Mouse (Mus musculus) neural tube, embryonic 14.5 days (tissue): ENCODE data around the gene Sectm1a. TPM values are rescaled to one million over a fixed set of nuclear protein-coding genes. Genes with fewer than 3 reads are reported as not detected.
"Not testable (repeated sequence)": the region's sequence is repeated elsewhere in the genome, so short reads cannot be mapped to it uniquely, and the experiment has no call there.

Experiments
- ATAC-seq: fragments of 200-750 bp; cut with Nextera tagmentation; 2 replicates; pipeline ENCODE4 v1.8.0; 2017; ENCODE audit warnings: low read depth, mild to moderate bottlenecking, moderate TSS enrichment, moderate library complexity
- H3K27ac ChIP-seq: fragments of 300-500 bp; sonication (generic); 2 replicates; pipeline ENCODE4 v1.5.1; 2014; ENCODE audit warnings: low read depth, mild to moderate bottlenecking, control low read depth, low read length, moderate library complexity, mixed read lengths
- H3K27me3 ChIP-seq: fragments of 300-500 bp; sonication (generic); 2 replicates; pipeline ENCODE4 v1.6.1; 2014; ENCODE audit warnings: low read length; ENCODE audit not compliant: control insufficient read depth, insufficient read depth
- H3K36me3 ChIP-seq: fragments of 300-500 bp; sonication (generic); 2 replicates; pipeline ENCODE4 v1.6.1; 2014; ENCODE audit warnings: low read length, mixed read lengths; ENCODE audit not compliant: control insufficient read depth, insufficient read depth
- H3K4me1 ChIP-seq: fragments of 300-500 bp; sonication (generic); 2 replicates; pipeline ENCODE4 v1.6.1; 2014; ENCODE audit warnings: low read length; ENCODE audit not compliant: control insufficient read depth, insufficient read depth
- H3K4me2 ChIP-seq: fragments of 300-500 bp; sonication (generic); 2 replicates; pipeline ENCODE4 v1.6.1; 2014; ENCODE audit warnings: mild to moderate bottlenecking, low read depth, low read length, control low read depth
- H3K4me3 ChIP-seq: fragments of 300-500 bp; sonication (generic); 2 replicates; pipeline ENCODE4 v1.5.1; 2014; ENCODE audit warnings: low read depth, low read length, control low read depth, mixed read lengths
- H3K9ac ChIP-seq: fragments of 300-500 bp; sonication (generic); replicated peaks from 2 replicates; pipeline ENCODE4 v1.6.1; 2014; ENCODE audit warnings: low read depth, mild to moderate bottlenecking, control low read depth, low read length, mixed read lengths
- H3K9me3 ChIP-seq: fragments of 300-500 bp; sonication (generic); 2 replicates; pipeline ENCODE4 v1.6.1; 2016; ENCODE audit warnings: low read length; ENCODE audit not compliant: control insufficient read depth
- WGBS: fragments of 180-500 bp; shearing (Covaris S2); extraction: QIAGEN DNeasy Blood & Tissue Kit; methylation state at CpG from one replicate; pipeline ENCODE4 v1.1.7; 2014; 5-methylcytosine and 5-hydroxymethylcytosine counted together
- polyA plus RNA-seq: library from polyadenylated mRNA; unstranded; fragments of >200 nt; fragmentation: Nextera tagmentation; extraction: Ambion mirVana; gene quantifications from 2 replicates; pipeline ENCODE4 v1.2.1, GENCODE M21; 2014

Sectm1a gene
- polyA plus RNA-seq, 1 experiment from 2014 or later: not detected

- no peaks in the 10 kb centered on the region for H3K36me3 ChIP-seq
- no peaks in the 10 kb centered on the region for H3K4me1 ChIP-seq
- no peak overlapping the region for H3K27ac ChIP-seq
- H3K27me3 ChIP-seq: no peaks in the 10 kb centered on the region
- no peak overlapping the region for H3K4me2 ChIP-seq
- 93% methylated on average over 18 of the region's 18 CpGs for WGBS
- no peaks in the 10 kb centered on the region for H3K9me3 ChIP-seq
- H3K9ac ChIP-seq: no peak overlapping the region
- no peak for ATAC-seq
- no peak overlapping the region for H3K4me3 ChIP-seq
Measured at GRCm38 (mm10) chr11:121118106-121118505, 37.1 kb upstream of the Sectm1a start.

DNA sequence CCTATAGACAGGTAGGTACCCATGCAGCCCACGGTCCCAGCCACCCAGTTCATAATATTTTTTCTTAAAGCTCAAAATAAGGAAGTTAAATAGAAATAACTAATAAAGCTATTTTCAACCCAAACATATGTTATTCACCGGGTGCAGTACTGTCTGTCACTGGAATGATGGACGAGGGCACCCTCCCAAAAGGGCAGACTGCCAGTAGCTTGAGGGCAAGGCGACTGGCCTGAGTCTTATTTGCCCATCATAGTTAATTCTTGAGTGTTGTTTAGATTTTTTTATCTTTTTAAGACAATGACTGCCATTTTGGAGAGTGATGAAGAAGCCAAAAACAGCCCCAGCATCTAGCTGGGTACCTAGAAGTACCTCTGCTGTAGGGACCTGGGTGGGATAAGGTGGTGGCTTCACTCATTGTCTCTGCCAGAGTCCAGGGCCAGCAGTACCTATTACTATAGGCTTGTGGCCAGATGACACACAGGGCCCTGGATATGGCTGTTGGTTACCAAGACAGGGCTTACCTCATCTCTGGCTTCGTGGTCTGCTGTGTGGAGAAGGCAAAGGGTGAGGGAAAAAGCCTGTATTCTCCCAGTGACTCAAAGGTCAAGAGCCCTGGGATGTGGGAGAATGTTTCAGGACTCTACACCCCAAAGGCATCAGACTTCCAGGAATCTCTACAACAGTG is 31.2 kb upstream of the Sectm1a start:
- Histone ChIP-seq H3K4me1 (0 out of 2 replicates have a peak, but pooled peaks cover 2% of the 10 kb centered on the region), H3K27ac (no peak overlapping the region), H3K9ac (no peak overlapping the region), H3K4me3 (no peak overlapping the region), H3K4me2 (no peak overlapping the region), H3K36me3 (no peaks in the 10 kb centered on the region), H3K27me3 (no peaks in the 10 kb centered on the region), H3K9me3 (no peaks in the 10 kb centered on the region)
- WGBS: 80% methylated on average over 5 of the region's 5 CpGs
- ATAC-seq: no peak

GRCm38 (mm10) chr11:121111601-121112000 is 30.6 kb upstream of the Sectm1a start:
- ATAC-seq: no peak
- Histone ChIP-seq H3K4me2 (no peak overlapping the region), H3K4me3 (no peak overlapping the region), H3K36me3 (no peaks in the 10 kb centered on the region), H3K9ac (no peak overlapping the region), H3K27me3 (no peaks in the 10 kb centered on the region), H3K27ac (no peak overlapping the region), H3K4me1 (0 out of 2 replicates have a peak, but pooled peaks cover 2% of the 10 kb centered on the region), H3K9me3 (no peaks in the 10 kb centered on the region)
- WGBS: 67% methylated on average over 1 of the region's 1 CpGs

DNA sequence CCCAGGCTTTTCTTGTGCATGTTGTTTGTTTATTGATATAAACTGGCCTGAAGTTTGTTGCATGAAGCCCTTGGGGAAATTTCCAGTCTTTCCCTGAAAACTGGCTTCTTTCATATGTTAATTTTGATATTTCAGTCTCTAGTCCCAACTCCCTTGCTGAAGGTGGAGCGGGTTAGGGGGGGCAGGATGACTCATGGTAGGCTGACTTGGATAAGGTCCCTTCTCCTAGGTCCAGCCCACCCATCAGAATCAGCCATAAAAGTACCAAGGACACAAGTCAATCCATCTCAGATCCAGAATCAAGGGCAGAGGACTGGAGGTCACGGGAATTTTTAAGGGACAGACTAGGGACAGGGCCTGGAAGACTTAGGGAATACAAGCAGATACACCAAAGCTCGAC is 30.0 kb upstream of the Sectm1a start:
- WGBS: 86% methylated on average over 3 of the region's 3 CpGs
- Histone ChIP-seq H3K4me1 (0 out of 2 replicates have a peak, but pooled peaks cover 2% of the 10 kb centered on the region), H3K27ac (no peak overlapping the region), H3K27me3 (no peaks in the 10 kb centered on the region), H3K9me3 (no peaks in the 10 kb centered on the region), H3K4me2 (no peak overlapping the region), H3K36me3 (no peaks in the 10 kb centered on the region), H3K4me3 (no peak overlapping the region), H3K9ac (no peak overlapping the region)
- no peak for ATAC-seq

GRCm38 (mm10) chr11:121109986-121110385 is 29.0 kb upstream of the Sectm1a start:
- ATAC-seq: peak; percentile 54; the same call in 1 of the 2 replicates
- Histone ChIP-seq H3K4me2 (no peak overlapping the region), H3K4me3 (no peak overlapping the region), H3K27me3 (no peaks in the 10 kb centered on the region), H3K27ac (no peak overlapping the region), H3K9me3 (no peaks in the 10 kb centered on the region), H3K36me3 (no peaks in the 10 kb centered on the region), H3K4me1 (0 out of 2 replicates have a peak, but pooled peaks cover 2% of the 10 kb centered on the region), H3K9ac (no peak overlapping the region)
- WGBS: 15% methylated on average over 2 of the region's 2 CpGs

GRCm38 (mm10) chr11:121108061-121108460 is 27.0 kb upstream of the Sectm1a start:
- Histone ChIP-seq H3K9me3 (no peaks in the 10 kb centered on the region), H3K27me3 (no peaks in the 10 kb centered on the region), H3K4me1 (0 out of 2 replicates have a peak, but pooled peaks cover 2% of the 10 kb centered on the region), H3K36me3 (no peaks in the 10 kb centered on the region), H3K4me3 (no peak overlapping the region), H3K9ac (no peak overlapping the region), H3K27ac (no peak overlapping the region), H3K4me2 (no peak overlapping the region)
- 83% methylated on average over 9 of the region's 9 CpGs for WGBS
- ATAC-seq: no peak

- not testable (repeated sequence) for H3K9ac ChIP-seq, H3K4me2 ChIP-seq, ATAC-seq, H3K27ac ChIP-seq, H3K27me3 ChIP-seq, H3K36me3 ChIP-seq, H3K4me3 ChIP-seq, H3K4me1 ChIP-seq, H3K9me3 ChIP-seq
- WGBS: 89% methylated on average over 1 of the region's 1 CpGs
Measured at GRCm38 (mm10) chr11:121107242-121107641, 26.2 kb upstream of the Sectm1a start.

- Histone ChIP-seq H3K27ac (no peak overlapping the region), H3K36me3 (no peaks in the 10 kb centered on the region), H3K4me2 (no peak overlapping the region), H3K9ac (no peak overlapping the region), H3K4me3 (no peak overlapping the region), H3K9me3 (no peaks in the 10 kb centered on the region), H3K4me1 (no peaks in the 10 kb centered on the region), H3K27me3 (no peaks in the 10 kb centered on the region)
- ATAC-seq: no peak
- 94% methylated on average over 4 of the region's 4 CpGs for WGBS
Measured at GRCm38 (mm10) chr11:121101124-121101805, 20.2 kb upstream of the Sectm1a start.

- no peaks in the 10 kb centered on the region for H3K27me3 ChIP-seq
- H3K9ac ChIP-seq: no peak overlapping the region
- H3K27ac ChIP-seq: no peak overlapping the region
- H3K4me1 ChIP-seq: no peaks in the 10 kb centered on the region
- no peak overlapping the region for H3K4me3 ChIP-seq
- no peaks in the 10 kb centered on the region for H3K9me3 ChIP-seq
- ATAC-seq: no peak
- no peaks in the 10 kb centered on the region for H3K36me3 ChIP-seq
- WGBS: 59% methylated on average over 7 of the region's 7 CpGs
- no peak overlapping the region for H3K4me2 ChIP-seq
Measured at GRCm38 (mm10) chr11:121100692-121101091, 19.7 kb upstream of the Sectm1a start.
